Mouse (Mus musculus) brain, embryonic 14.5 days (tissue): ENCODE results near the gene Nmnat2.

Source experiments
- CTCF ChIP-seq: fragments of 200-500 bp; IDR thresholded peaks from 2 replicates; pipeline ENCODE4 v1.5.1; 2012; ENCODE audit warnings: inconsistent platforms, mild to moderate bottlenecking, moderate library complexity, borderline replicate concordance; ENCODE audit not compliant: insufficient read depth, insufficient read length; ENCODE audit errors: extremely low read depth
- POLR2A ChIP-seq: fragments of 200-500 bp; IDR thresholded peaks from 2 replicates; pipeline ENCODE4 v1.6.1; 2012; ENCODE audit warnings: mild to moderate bottlenecking, inconsistent platforms, borderline replicate concordance; ENCODE audit not compliant: poor library complexity, insufficient read depth, insufficient read length, severe bottlenecking; ENCODE audit errors: extremely low read depth

DNA sequence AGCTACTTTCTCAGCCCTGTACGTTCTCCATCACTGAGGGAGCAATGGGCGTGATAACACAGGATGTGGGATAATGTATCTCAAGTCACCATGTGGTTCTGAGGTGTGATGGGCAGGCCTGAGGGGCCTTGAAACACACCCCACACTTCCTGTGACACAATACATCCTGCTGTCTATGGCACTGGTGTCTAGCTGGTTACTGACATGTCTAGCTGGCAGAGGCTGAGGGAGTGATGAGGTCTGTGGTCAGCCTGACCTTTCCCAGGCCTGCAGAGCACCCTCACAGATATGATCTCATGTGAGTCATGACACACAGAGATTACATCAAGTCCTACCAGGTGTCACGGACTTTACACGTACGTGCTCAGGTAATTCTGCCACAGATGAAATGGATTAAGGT lies 130.4 kb downstream of the Nmnat2 start:
- TF ChIP-seq CTCF, result no peak
- no peak for TF ChIP-seq POLR2A
